Comparison of ENCODE assay signal across 25 mouse cellular contexts in genomic region chr12:3857773-3858172, GRCm38 (mm10). TPM values are rescaled to one million over a fixed set of nuclear protein-coding genes. Genes with fewer than 3 reads are reported as not detected.
DNase-seq lines count a peak whose midpoint lies in the region; TF ChIP-seq lines count a peak whose summit lies in the region.
"Had no signal": no experiment of that assay in that cellular context is flagged by ENCODE, and none has a peak within 500 bp of the region (broad histone marks: within the 10 kb centered on the region; RNA-seq: fewer than 3 reads in every experiment).

No protein-coding gene starts in this region.

- H3K79me2 ChIP-seq in heart, adult 2 months (replicated peaks; ENCODE audit: control insufficient read depth, insufficient read depth, low read length) = no peaks in the 10 kb centered on the region

- TF ChIP-seq EP300 in heart, adult 2 months (IDR thresholded peaks at IDR 0.05; ENCODE audit: insufficient read depth, low read depth, low read length) = no peak

- peak in 1 of 2 experiments; percentile 55 for DNase-seq in cerebellum, adult 2 months
- no peak for DNase-seq in cerebellum, adult 8-10 months
- no peak for DNase-seq in heart, adult 2 months
- no peak for DNase-seq in heart, postnatal 4 days
- DNase-seq in left cerebral cortex, adult 2 months (ENCODE audit: extremely low spot score in 1 of 2, low spot score in 2 of 2) = no peak
- no peak for DNase-seq in left cerebral cortex, postnatal 14 days (ENCODE audit: low spot score in 2 of 2)
- DNase-seq in spleen, adult 18-20 months = no peak
- DNase-seq: adrenal gland, postnatal 10 days; heart, postnatal 10 days; kidney, adult 18-20 months; kidney, postnatal 4 days; lung, embryonic 14.5 days; lung, postnatal 14 days; thymus, postnatal 4 days had no signal

- WGBS in cerebellum, adult 2 months = 7% methylated on average over 9 of the region's 9 CpGs
- 42% methylated on average over 9 of the region's 9 CpGs for WGBS in heart, adult 2 months

- intact Hi-C loops in heart, adult 2 months (cut with DNase I) = no loop called here
- intact Hi-C loops in left cerebral cortex, adult 2 months (cut with DNase I) = no loop called here
- intact Hi-C loops in left cerebral cortex, postnatal 14 days (cut with DNase I) = no loop called here

- TF ChIP-seq CTCF in cerebellum, adult 2 months (IDR thresholded peaks at IDR 0.05; ENCODE audit: borderline replicate concordance, insufficient read depth, low read depth, low read length) = no peak
- TF ChIP-seq CTCF in heart, adult 2 months (IDR thresholded peaks at IDR 0.05) = no peak
- no peak for TF ChIP-seq CTCF in left cerebral cortex, adult 2 months (IDR thresholded peaks at IDR 0.05)

- no peaks in the 10 kb centered on the region for H3K27me3 ChIP-seq in cerebellum, adult 2 months (ENCODE audit: control insufficient read depth, insufficient read depth, low read length)
- no peaks in the 10 kb centered on the region for H3K27me3 ChIP-seq in heart, adult 2 months (ENCODE audit: control insufficient read depth, insufficient read depth, low read length)
- H3K27me3 ChIP-seq: embryonic facial prominence, embryonic 13.5 days; forebrain, embryonic 15.5 days; heart, embryonic 13.5 days; hindbrain, embryonic 15.5 days; limb, embryonic 12.5 days; liver, embryonic 15.5 days; midbrain, embryonic 12.5 days; neural tube, embryonic 13.5 days had no signal

- no peak overlapping the region for H3K4me3 ChIP-seq in cerebellum, adult 2 months (replicated peaks; ENCODE audit: insufficient read depth, low read depth, low read length)
- H3K4me3 ChIP-seq in heart, adult 2 months = no peak overlapping the region
- no peak overlapping the region for H3K4me3 ChIP-seq in left cerebral cortex, adult 2 months
- H3K4me3 ChIP-seq: embryonic facial prominence, embryonic 13.5 days; forebrain, embryonic 10.5 days; forebrain, embryonic 15.5 days; heart, embryonic 13.5 days; hindbrain, embryonic 10.5 days; hindbrain, embryonic 15.5 days; limb, embryonic 12.5 days; liver, embryonic 15.5 days; midbrain, embryonic 12.5 days; neural tube, embryonic 13.5 days had no signal

- H3K27ac ChIP-seq in cerebellum, adult 2 months (ENCODE audit: insufficient read depth, low read length) = peak overlapping the region; percentile 52
- peak overlapping the region; percentile 96; the same call in 1 of the 2 replicates for H3K27ac ChIP-seq in heart, adult 2 months
- peak overlapping the region; percentile 77; the same call in 1 of the 2 replicates for H3K27ac ChIP-seq in left cerebral cortex, adult 2 months
- H3K27ac ChIP-seq: embryonic facial prominence, embryonic 13.5 days; forebrain, embryonic 10.5 days; forebrain, embryonic 15.5 days; hindbrain, embryonic 10.5 days; hindbrain, embryonic 15.5 days; limb, embryonic 12.5 days; liver, embryonic 15.5 days; midbrain, embryonic 12.5 days; neural tube, embryonic 13.5 days had no signal

- peaks cover 61% of the 10 kb centered on the region for H3K4me1 ChIP-seq in cerebellum, adult 2 months (ENCODE audit: control insufficient read depth, insufficient read depth, low read length)
- H3K4me1 ChIP-seq in heart, adult 2 months (ENCODE audit: control insufficient read depth, insufficient read depth, low read length) = peaks cover 30% of the 10 kb centered on the region

- no peak overlapping the region for H3K9ac ChIP-seq in heart, adult 2 months (ENCODE audit: low read depth, low read length)
- H3K9ac ChIP-seq: embryonic facial prominence, embryonic 13.5 days; forebrain, embryonic 15.5 days; hindbrain, embryonic 15.5 days; limb, embryonic 12.5 days; liver, embryonic 15.5 days; lung, embryonic 14.5 days; midbrain, embryonic 12.5 days; neural tube, embryonic 13.5 days had no signal

- H3K36me3 ChIP-seq in heart, adult 2 months (ENCODE audit: control insufficient read depth, insufficient read depth, low read length) = peaks cover 13% of the 10 kb centered on the region
- H3K36me3 ChIP-seq: forebrain, embryonic 15.5 days; G1E; liver, embryonic 15.5 days had no signal

- TF ChIP-seq POLR2A in cerebellum, adult 2 months (IDR thresholded peaks at IDR 0.05; ENCODE audit: borderline replicate concordance, insufficient read depth, low read length) = no peak
- no peak for TF ChIP-seq POLR2A in heart, adult 2 months (IDR thresholded peaks at IDR 0.05; ENCODE audit: insufficient read depth, low read depth, low read length)

RNA-seq across cellular contexts. Expression of gene Dnmt3a, which starts 52.0 kb away (rescaled TPM):
- 43.2 and 47.6 TPM in 2 replicates for polyA plus RNA-seq in cerebellum, adult 2 months (2012; rRNA removed)
- 10 to 100 TPM; 50.9 to 56.0 TPM for total RNA-seq in heart, adult 2 months (2021)
- 13.6 and 22.4 TPM in 2 replicates for polyA plus RNA-seq in heart, adult 2 months (2012; rRNA removed)
- total RNA-seq in heart, postnatal 4 days (2021) = 100 to 1,000 TPM; 118 TPM
- 100 to 1,000 TPM in 1 of 2 experiments, 10 to 100 TPM in 1; 99.8 to 116 TPM for total RNA-seq in left cerebral cortex, adult 2 months (2021)
- 100 to 1,000 TPM; 337 to 343 TPM for total RNA-seq in left cerebral cortex, postnatal 14 days (2021)
